Mouse (Mus musculus): Measurements from ENCODE around the gene Ubash3a. TPM values are rescaled to one million over a fixed set of nuclear protein-coding genes. Genes with fewer than 3 reads are reported as not detected.

Ubash3a gene
- polyA plus RNA-seq, 1 experiment = 0.85 TPM

DNA sequence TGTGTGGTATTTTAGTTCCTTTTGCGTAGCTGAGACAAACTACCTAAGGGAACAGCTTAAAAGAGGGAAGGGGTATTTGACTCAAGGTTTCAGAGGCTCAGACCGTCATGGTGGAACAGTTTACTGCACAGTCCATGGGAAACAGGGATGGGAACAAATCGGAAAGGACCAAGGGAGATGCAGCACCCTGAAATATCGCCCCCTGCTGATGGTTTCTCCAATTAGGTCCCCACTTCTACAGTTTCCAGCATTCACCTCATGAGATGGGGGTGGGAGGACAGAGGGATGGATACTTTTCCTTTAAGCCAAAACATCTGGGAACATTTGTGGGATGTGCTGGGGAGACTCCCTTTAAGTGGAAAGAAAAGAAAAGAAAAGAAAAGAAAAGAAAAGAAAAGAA, 52.2 kb downstream of the Ubash3a start:
- Histone ChIP-seq H3K36me3 (ENCODE audit: control insufficient read depth, insufficient read depth, low read length) (no peaks in the 10 kb centered on the region; the same call in 1 of the 2 replicates), H3K27me3 (ENCODE audit: control insufficient read depth, insufficient read depth, low read length) (no peaks in the 10 kb centered on the region)

DNA sequence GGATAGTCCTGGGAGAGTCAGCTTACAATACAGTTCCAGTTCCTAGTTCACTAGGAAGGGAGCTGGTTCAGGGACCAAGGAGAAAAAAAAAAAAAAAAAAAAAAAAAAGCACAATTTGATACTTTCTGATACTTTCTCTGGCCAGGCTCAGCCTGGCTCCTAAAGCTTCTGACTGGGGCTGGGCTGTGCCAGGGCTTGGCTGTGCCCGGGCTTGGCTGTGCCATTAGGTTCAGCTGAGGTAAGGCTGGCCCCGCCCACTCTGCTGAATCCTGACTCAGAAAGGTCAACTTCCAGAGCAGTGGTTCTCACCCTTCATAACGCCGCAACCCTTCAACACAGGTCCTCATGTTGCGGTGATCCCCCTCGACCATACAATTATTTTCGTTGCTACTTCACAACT, 52.8 kb downstream of the Ubash3a start:
- Histone ChIP-seq H3K27ac (ENCODE audit: control insufficient read depth, insufficient read depth, low read depth, low read length) (no peak overlapping the region), H3K36me3 (ENCODE audit: control insufficient read depth, insufficient read depth, low read length) (no peaks in the 10 kb centered on the region; the same call in 1 of the 2 replicates), H3K4me3 (ENCODE audit: control insufficient read depth, low read depth, low read length) (no peak overlapping the region), H3K4me1 (ENCODE audit: control insufficient read depth, insufficient read depth, low read length) (peaks cover 5% of the 10 kb centered on the region), H3K27me3 (ENCODE audit: control insufficient read depth, insufficient read depth, low read length) (no peaks in the 10 kb centered on the region)
- TF ChIP-seq CTCF (IDR thresholded peaks at IDR 0.05; ENCODE audit: control insufficient read depth, insufficient read depth, insufficient replicate concordance, low read depth, low read length) (no peak), POLR2A (IDR thresholded peaks at IDR 0.05; ENCODE audit: control insufficient read depth, low read depth, low read length) (no peak)

More for the DNA sequence above, 52.2 kb downstream of the Ubash3a start:
- H3K4me3 ChIP-seq (ENCODE audit: control insufficient read depth, low read depth, low read length) = no peak overlapping the region
- peak overlapping the region; percentile 32; the same call in 1 of the 2 replicates for H3K27ac ChIP-seq (ENCODE audit: control insufficient read depth, insufficient read depth, low read depth, low read length)
- TF ChIP-seq POLR2A (IDR thresholded peaks at IDR 0.05; ENCODE audit: control insufficient read depth, low read depth, low read length) (no peak), CTCF (IDR thresholded peaks at IDR 0.05; ENCODE audit: control insufficient read depth, insufficient read depth, insufficient replicate concordance, low read depth, low read length) (no peak)
- H3K4me1 ChIP-seq (ENCODE audit: control insufficient read depth, insufficient read depth, low read length) = peaks cover 5% of the 10 kb centered on the region

DNA sequence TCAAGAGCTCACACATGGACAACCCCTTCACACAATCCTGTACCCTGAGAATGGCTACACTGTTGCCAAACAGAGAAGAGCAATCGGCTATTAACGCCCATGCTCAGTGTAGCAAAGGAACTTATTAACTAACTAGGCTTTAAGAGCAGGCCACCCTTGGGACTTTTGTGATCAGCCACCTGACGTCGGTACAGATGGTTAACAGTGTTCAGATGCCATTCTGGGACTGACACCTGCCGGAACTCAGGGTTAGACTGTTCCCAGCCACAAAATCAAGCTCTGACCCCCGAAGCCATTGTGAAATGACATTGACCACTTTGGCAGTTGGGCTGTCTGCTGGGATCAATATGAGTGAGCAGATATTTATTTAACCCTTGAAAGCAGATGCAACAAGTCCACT, 53.7 kb downstream of the Ubash3a start:
- Histone ChIP-seq H3K27ac (ENCODE audit: control insufficient read depth, insufficient read depth, low read depth, low read length) (no peak overlapping the region; the same call in none of the 2 replicates), H3K4me1 (ENCODE audit: control insufficient read depth, insufficient read depth, low read length) (peaks cover 5% of the 10 kb centered on the region), H3K27me3 (ENCODE audit: control insufficient read depth, insufficient read depth, low read length) (no peaks in the 10 kb centered on the region), H3K36me3 (ENCODE audit: control insufficient read depth, insufficient read depth, low read length) (no peaks in the 10 kb centered on the region; the same call in 1 of the 2 replicates), H3K4me3 (ENCODE audit: control insufficient read depth, low read depth, low read length) (no peak overlapping the region)
- TF ChIP-seq CTCF (IDR thresholded peaks at IDR 0.05; ENCODE audit: control insufficient read depth, insufficient read depth, insufficient replicate concordance, low read depth, low read length) = no peak
- TF ChIP-seq POLR2A (IDR thresholded peaks at IDR 0.05; ENCODE audit: control insufficient read depth, low read depth, low read length) = no peak

DNA sequence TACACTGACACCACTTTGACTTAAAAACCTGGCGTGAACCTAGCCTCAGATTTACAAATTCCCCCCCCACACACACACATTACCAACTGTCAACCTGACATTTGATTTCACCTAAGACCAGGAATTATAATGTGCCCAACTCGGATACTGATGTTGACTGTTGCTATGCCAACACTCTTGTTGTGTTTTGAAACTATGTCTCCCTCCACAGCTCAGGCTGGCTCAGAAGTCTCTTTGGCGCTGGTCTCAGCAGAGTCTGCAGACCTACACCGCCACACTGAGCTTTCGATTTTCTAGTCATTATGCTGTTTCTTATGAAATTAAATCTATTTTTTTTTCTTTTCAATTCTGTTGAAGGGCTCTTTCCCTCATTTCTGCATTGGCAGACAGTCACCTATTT, 55.0 kb downstream of the Ubash3a start:
- Histone ChIP-seq H3K27ac (ENCODE audit: control insufficient read depth, insufficient read depth, low read depth, low read length) (no peak overlapping the region), H3K4me1 (ENCODE audit: control insufficient read depth, insufficient read depth, low read length) (peaks cover 5% of the 10 kb centered on the region), H3K4me3 (ENCODE audit: control insufficient read depth, low read depth, low read length) (no peak overlapping the region), H3K36me3 (ENCODE audit: control insufficient read depth, insufficient read depth, low read length) (peaks cover under 1% of the 10 kb centered on the region; the same call in 1 of the 2 replicates), H3K27me3 (ENCODE audit: control insufficient read depth, insufficient read depth, low read length) (no peaks in the 10 kb centered on the region)
- TF ChIP-seq CTCF (IDR thresholded peaks at IDR 0.05; ENCODE audit: control insufficient read depth, insufficient read depth, insufficient replicate concordance, low read depth, low read length) (no peak), POLR2A (IDR thresholded peaks at IDR 0.05; ENCODE audit: control insufficient read depth, low read depth, low read length) (no peak)

DNA sequence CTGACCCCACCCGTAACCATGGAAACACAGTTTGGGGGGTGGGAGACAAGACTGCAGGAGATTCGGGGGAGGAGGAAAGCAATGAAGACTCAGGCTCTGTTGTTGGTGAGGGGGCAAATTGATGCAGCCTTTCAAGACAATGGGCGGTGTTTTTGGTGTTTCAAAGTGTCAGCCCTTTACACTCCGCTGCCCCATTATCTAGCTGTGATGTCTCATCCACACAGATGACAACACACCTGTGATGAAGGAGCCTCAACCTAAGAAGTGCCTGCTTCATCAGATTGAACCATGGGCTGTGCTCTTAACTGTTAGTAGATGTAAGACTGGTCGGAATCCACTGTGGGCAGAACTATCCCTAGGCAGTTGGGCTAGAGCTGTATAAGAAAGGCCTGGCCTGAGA, 56.1 kb downstream of the Ubash3a start:
- Histone ChIP-seq H3K4me3 (ENCODE audit: control insufficient read depth, low read depth, low read length) (no peak overlapping the region), H3K36me3 (ENCODE audit: control insufficient read depth, insufficient read depth, low read length) (peaks cover 1% of the 10 kb centered on the region), H3K27me3 (ENCODE audit: control insufficient read depth, insufficient read depth, low read length) (no peaks in the 10 kb centered on the region), H3K27ac (ENCODE audit: control insufficient read depth, insufficient read depth, low read depth, low read length) (no peak overlapping the region), H3K4me1 (ENCODE audit: control insufficient read depth, insufficient read depth, low read length) (peaks cover 4% of the 10 kb centered on the region)
- TF ChIP-seq CTCF (IDR thresholded peaks at IDR 0.05; ENCODE audit: control insufficient read depth, insufficient read depth, insufficient replicate concordance, low read depth, low read length) (no peak), POLR2A (IDR thresholded peaks at IDR 0.05; ENCODE audit: control insufficient read depth, low read depth, low read length) (no peak)

DNA sequence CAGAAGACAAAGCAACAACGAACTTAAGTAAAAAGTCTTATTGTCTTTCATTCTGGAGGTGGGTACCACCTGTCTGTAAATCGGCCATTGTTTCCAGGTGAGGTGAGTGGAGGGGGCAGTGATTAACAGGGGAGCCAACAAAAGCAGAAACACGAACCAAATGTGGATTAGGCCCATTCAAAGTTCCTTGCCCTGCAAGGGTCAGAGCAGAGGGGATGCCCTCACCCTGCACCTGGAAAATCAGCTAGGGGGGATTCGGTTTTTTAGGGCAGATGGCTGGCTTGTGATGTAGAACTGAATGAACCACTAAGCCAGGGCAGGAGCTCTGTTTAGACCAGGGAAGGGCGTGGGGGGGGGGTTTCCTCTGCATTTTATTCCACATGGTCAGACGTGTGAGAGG, 56.7 kb downstream of the Ubash3a start:
- Histone ChIP-seq H3K4me3 (ENCODE audit: control insufficient read depth, low read depth, low read length) (no peak overlapping the region), H3K4me1 (ENCODE audit: control insufficient read depth, insufficient read depth, low read length) (peaks cover 2% of the 10 kb centered on the region), H3K36me3 (ENCODE audit: control insufficient read depth, insufficient read depth, low read length) (peaks cover 1% of the 10 kb centered on the region), H3K27ac (ENCODE audit: control insufficient read depth, insufficient read depth, low read depth, low read length) (no peak overlapping the region), H3K27me3 (ENCODE audit: control insufficient read depth, insufficient read depth, low read length) (no peaks in the 10 kb centered on the region)
- no peak for TF ChIP-seq POLR2A (IDR thresholded peaks at IDR 0.05; ENCODE audit: control insufficient read depth, low read depth, low read length)
- no peak for TF ChIP-seq CTCF (IDR thresholded peaks at IDR 0.05; ENCODE audit: control insufficient read depth, insufficient read depth, insufficient replicate concordance, low read depth, low read length)

DNA sequence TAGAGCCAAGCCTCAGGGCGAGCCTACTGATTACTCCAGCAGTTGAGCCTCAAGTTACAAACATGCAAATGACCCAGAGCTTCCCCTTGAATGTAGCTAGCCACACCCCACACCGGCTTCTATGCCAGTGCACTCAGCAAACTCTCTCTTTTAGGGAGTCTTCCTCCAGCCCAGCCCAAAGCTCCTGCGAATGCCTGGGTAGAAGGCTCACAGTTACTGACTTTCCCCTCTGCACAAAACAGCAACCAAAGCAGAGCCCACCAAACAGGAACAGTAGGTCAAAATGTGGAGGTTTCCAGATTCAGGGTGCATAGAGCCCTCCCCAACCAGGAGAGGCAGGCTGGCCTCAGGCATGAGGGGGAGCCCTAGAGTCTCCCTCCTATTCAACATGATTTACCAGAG, 57.5 kb downstream of the Ubash3a start:
- no peak overlapping the region for H3K27ac ChIP-seq (ENCODE audit: control insufficient read depth, insufficient read depth, low read depth, low read length)
- no peak for TF ChIP-seq CTCF (IDR thresholded peaks at IDR 0.05; ENCODE audit: control insufficient read depth, insufficient read depth, insufficient replicate concordance, low read depth, low read length)
- no peak for TF ChIP-seq POLR2A (IDR thresholded peaks at IDR 0.05; ENCODE audit: control insufficient read depth, low read depth, low read length)
- H3K4me3 ChIP-seq (ENCODE audit: control insufficient read depth, low read depth, low read length) = no peak overlapping the region
- no peaks in the 10 kb centered on the region; the same call in none of the 2 replicates for H3K4me1 ChIP-seq (ENCODE audit: control insufficient read depth, insufficient read depth, low read length)
- H3K27me3 ChIP-seq (ENCODE audit: control insufficient read depth, insufficient read depth, low read length) = no peaks in the 10 kb centered on the region
- H3K36me3 ChIP-seq (ENCODE audit: control insufficient read depth, insufficient read depth, low read length) = peaks cover 1% of the 10 kb centered on the region; the same call in 1 of the 2 replicates

All from testis, adult 2 months (tissue).